Mouse (Mus musculus): Measurements from ENCODE around the gene Cela3b. TPM values are rescaled to one million over a fixed set of nuclear protein-coding genes. Genes with fewer than 3 reads are reported as not detected.
"Not testable (repeated sequence)": the region's sequence is repeated elsewhere in the genome, so short reads cannot be mapped to it uniquely, and the experiment has no call there.

The Cela3b gene
- total RNA-seq, 2 experiments from 2014 or later: 0.34 TPM; not detected in 1

GRCm38 (mm10) chr4:137461981-137462690 lies 31.8 kb upstream of the Cela3b start:
- no peak for DNase-seq (ENCODE audit: low spot score)

GRCm38 (mm10) chr4:137461217-137461616 lies 30.9 kb upstream of the Cela3b start:
- no peak for DNase-seq (ENCODE audit: low spot score)

GRCm38 (mm10) chr4:137460676-137461075 lies 30.3 kb upstream of the Cela3b start:
- DNase-seq (ENCODE audit: low spot score): no peak

GRCm38 (mm10) chr4:137458861-137459260 lies 28.5 kb upstream of the Cela3b start:
- no peak for DNase-seq (ENCODE audit: low spot score)

- no peak for DNase-seq (ENCODE audit: low spot score)
These were observed 28.0 kb upstream of the Cela3b start for GRCm38 (mm10) chr4:137458310-137458709.

GRCm38 (mm10) chr4:137457292-137457691 lies 27.0 kb upstream of the Cela3b start:
- DNase-seq (ENCODE audit: low spot score): no peak

- peak; percentile 70 for DNase-seq (ENCODE audit: low spot score)
These were observed 26.2 kb upstream of the Cela3b start for GRCm38 (mm10) chr4:137456581-137456980.

- no peak for DNase-seq (ENCODE audit: low spot score)
These were observed 24.2 kb upstream of the Cela3b start for GRCm38 (mm10) chr4:137454582-137454981.

GRCm38 (mm10) chr4:137453234-137453767 lies 23.0 kb upstream of the Cela3b start, which contains the start of gene 1700013G24Rik:
Gene 1700013G24Rik (plus strand): TSS chr4:137453284.
- no peak for DNase-seq (ENCODE audit: low spot score)

- DNase-seq (ENCODE audit: low spot score): no peak
These were observed 21.9 kb upstream of the Cela3b start for GRCm38 (mm10) chr4:137452190-137452589.

- DNase-seq (ENCODE audit: low spot score): peak; percentile 56
These were observed 19.4 kb upstream of the Cela3b start for GRCm38 (mm10) chr4:137449715-137450114.

GRCm38 (mm10) chr4:137449132-137449531 lies 18.8 kb upstream of the Cela3b start:
- DNase-seq (ENCODE audit: low spot score): no peak

GRCm38 (mm10) chr4:137448641-137449040 lies 18.3 kb upstream of the Cela3b start:
- no peak for DNase-seq (ENCODE audit: low spot score)

GRCm38 (mm10) chr4:137448197-137448596 lies 17.9 kb upstream of the Cela3b start:
- DNase-seq (ENCODE audit: low spot score): no peak

- peak; percentile 39 for DNase-seq (ENCODE audit: low spot score)
These were observed 17.2 kb upstream of the Cela3b start for GRCm38 (mm10) chr4:137447363-137448196.

GRCm38 (mm10) chr4:137445881-137446280 lies 15.5 kb upstream of the Cela3b start:
- DNase-seq (ENCODE audit: low spot score): no peak

- DNase-seq (ENCODE audit: low spot score): peak; percentile 80
These were observed 13.3 kb upstream of the Cela3b start for GRCm38 (mm10) chr4:137443625-137444024.

GRCm38 (mm10) chr4:137441332-137441731 lies 11.0 kb upstream of the Cela3b start:
- no peak for DNase-seq (ENCODE audit: low spot score)

GRCm38 (mm10) chr4:137438842-137439241 lies 8.5 kb upstream of the Cela3b start:
- no peak for DNase-seq (ENCODE audit: low spot score)

- peak; percentile 36 for DNase-seq (ENCODE audit: low spot score)
These were observed 6.8 kb upstream of the Cela3b start for GRCm38 (mm10) chr4:137436979-137437669.

- DNase-seq (ENCODE audit: low spot score): not testable (repeated sequence)
These were observed 2.6 kb upstream of the Cela3b start for GRCm38 (mm10) chr4:137432700-137433550.
